Mouse (Mus musculus): Measurements from ENCODE around the gene Trp53bp1.

DNA sequence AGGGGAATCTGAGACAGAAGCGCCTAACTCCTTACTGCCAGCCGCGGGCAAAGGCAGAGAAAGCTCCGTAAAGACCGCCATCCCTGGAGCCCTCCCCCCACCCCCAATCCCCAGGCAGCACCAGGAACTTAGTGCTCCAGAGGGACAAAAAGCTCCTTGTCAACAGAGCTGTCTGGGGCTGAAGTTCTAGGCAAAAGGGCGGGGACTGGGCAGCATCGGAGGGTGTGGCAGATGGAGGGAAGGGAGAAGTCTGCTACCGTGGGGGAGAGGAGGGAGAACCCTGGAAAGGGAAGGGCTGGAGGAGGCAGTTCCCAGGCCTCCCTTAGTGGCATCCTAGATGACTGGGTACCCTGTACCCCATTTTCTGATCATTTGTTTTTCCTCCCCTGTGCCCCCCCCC, 26.9 kb upstream of the Trp53bp1 start:
- TF ChIP-seq POLR2A (IDR thresholded peaks at IDR 0.05; ENCODE audit: insufficient read depth, low read depth, low read length) (no peak), CTCF (IDR thresholded peaks at IDR 0.05) (no peak), EP300 (IDR thresholded peaks at IDR 0.05; ENCODE audit: insufficient read depth, low read depth, low read length) (no peak)
